ENCODE assay signal across 8 mouse cellular contexts in the genomic region with DNA sequence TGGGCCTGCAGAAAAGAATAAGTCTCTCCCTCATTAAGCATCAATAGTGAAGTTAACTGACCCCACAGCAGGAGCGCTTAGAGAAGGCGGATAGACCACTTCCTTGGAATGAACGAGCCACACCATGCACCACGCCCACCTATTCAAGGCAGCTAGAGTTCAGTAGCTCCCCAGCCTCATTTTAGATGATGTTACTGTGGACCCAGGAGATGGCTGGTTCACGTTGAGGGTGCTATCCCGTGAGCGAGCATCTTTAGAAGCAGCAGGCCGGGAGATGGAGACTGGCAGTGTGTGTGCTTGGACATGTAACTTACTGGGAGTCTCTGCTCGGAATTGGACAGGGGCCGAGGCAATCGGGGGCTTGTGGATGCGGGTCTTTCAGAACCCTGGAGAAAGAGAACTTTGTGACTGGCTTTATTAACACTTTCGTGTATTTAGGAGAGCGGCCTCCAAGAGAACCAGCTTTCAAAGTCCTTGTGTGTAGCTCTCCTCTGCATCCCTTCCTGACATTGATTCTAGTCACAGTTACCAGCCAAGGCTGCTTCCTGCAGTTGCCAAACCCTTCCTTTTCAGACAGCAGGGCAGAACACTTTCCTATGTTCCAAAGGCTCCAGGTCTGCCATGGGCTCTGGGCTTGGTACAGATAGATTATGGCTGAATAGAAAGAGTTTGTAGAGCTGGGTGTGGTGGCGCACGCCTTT. TPM values are rescaled to one million over a fixed set of nuclear protein-coding genes. Genes with fewer than 3 reads are reported as not detected.
A peak's percentile ranks its signal among the peaks of the same experiment; 100 is the strongest.
DNase-seq lines count a peak whose midpoint lies in the region; ATAC-seq and TF ChIP-seq lines count a peak whose summit lies in the region.

No protein-coding gene starts in this region.

- peak; percentile 29 for DNase-seq in kidney, adult 2 months
- DNase-seq in kidney, adult 18-20 months: no peak
- DNase-seq in embryonic facial prominence, embryonic 10.5 days (ENCODE audit: low spot score): no peak
- no peak for DNase-seq in hindbrain, postnatal 0 days (ENCODE audit: low spot score)
- DNase-seq in left cerebral cortex, adult 11 months (ENCODE audit: low spot score): no peak
- no peak for DNase-seq in urinary bladder, adult 18-20 months (ENCODE audit: low spot score in 2 of 2)
- DNase-seq in adipocyte (ENCODE audit: low spot score): no peak

- H3K9ac ChIP-seq in hindbrain, postnatal 0 days (replicated peaks; ENCODE audit: low read length): no peak overlapping the region
- H3K9ac ChIP-seq in midbrain, embryonic 15.5 days: no peak overlapping the region

- H3K36me3 ChIP-seq in kidney, adult 2 months (ENCODE audit: control insufficient read depth, insufficient read depth, low read length): no peaks in the 10 kb centered on the region
- H3K36me3 ChIP-seq in embryonic facial prominence, embryonic 10.5 days (replicated peaks): no peaks in the 10 kb centered on the region
- no peaks in the 10 kb centered on the region for H3K36me3 ChIP-seq in hindbrain, postnatal 0 days (ENCODE audit: insufficient read depth, low read length)
- no peaks in the 10 kb centered on the region for H3K36me3 ChIP-seq in midbrain, embryonic 15.5 days (replicated peaks)

- WGBS in kidney, adult 2 months: 54% methylated on average over 16 of the region's 16 CpGs
- WGBS in embryonic facial prominence, embryonic 10.5 days: 40% methylated on average over 16 of the region's 16 CpGs
- 36% methylated on average over 16 of the region's 16 CpGs for WGBS in hindbrain, postnatal 0 days
- 42% methylated on average over 16 of the region's 16 CpGs for WGBS in midbrain, embryonic 15.5 days

- no peak for TF ChIP-seq CTCF in kidney, adult 2 months (conservative IDR thresholded peaks at IDR 0.05; ENCODE audit: insufficient read depth, insufficient read length, low read depth, low read length)
- TF ChIP-seq CTCF in hindbrain, postnatal 0 days (IDR thresholded peaks at IDR 0.05; ENCODE audit: low read depth): no peak

- peak overlapping the region; percentile 84 for H3K4me3 ChIP-seq in kidney, adult 2 months (ENCODE audit: insufficient read depth, low read depth, low read length)
- peak overlapping the region; percentile 82 for H3K4me3 ChIP-seq in embryonic facial prominence, embryonic 10.5 days
- peak overlapping the region; percentile 68; the same call in 1 of the 2 replicates for H3K4me3 ChIP-seq in hindbrain, postnatal 0 days (ENCODE audit: low read length)
- peak overlapping the region; percentile 73; the same call in 1 of the 2 replicates for H3K4me3 ChIP-seq in midbrain, embryonic 15.5 days

- no peak overlapping the region for H3K27ac ChIP-seq in kidney, adult 2 months (ENCODE audit: insufficient read depth, low read depth, low read length)
- peak overlapping the region; percentile 94 for H3K27ac ChIP-seq in embryonic facial prominence, embryonic 10.5 days (replicated peaks)
- H3K27ac ChIP-seq in hindbrain, postnatal 0 days: no peak overlapping the region
- no peak overlapping the region for H3K27ac ChIP-seq in midbrain, embryonic 15.5 days

- TF ChIP-seq POLR2A in kidney, adult 2 months (IDR thresholded peaks at IDR 0.05; ENCODE audit: low read depth, low read length): no peak

- no peaks in the 10 kb centered on the region for H3K9me3 ChIP-seq in embryonic facial prominence, embryonic 10.5 days
- no peaks in the 10 kb centered on the region for H3K9me3 ChIP-seq in hindbrain, postnatal 0 days (ENCODE audit: low read length)
- H3K9me3 ChIP-seq in midbrain, embryonic 15.5 days: no peaks in the 10 kb centered on the region

- no peaks in the 10 kb centered on the region for H3K4me1 ChIP-seq in kidney, adult 2 months (ENCODE audit: control insufficient read depth, insufficient read depth, low read length)
- peaks cover 68% of the 10 kb centered on the region for H3K4me1 ChIP-seq in embryonic facial prominence, embryonic 10.5 days
- 0 out of 2 replicates have a peak, but pooled peaks cover 5% of the 10 kb centered on the region for H3K4me1 ChIP-seq in hindbrain, postnatal 0 days (ENCODE audit: insufficient read depth, low read length)
- H3K4me1 ChIP-seq in midbrain, embryonic 15.5 days: peaks cover 19% of the 10 kb centered on the region

- no peak for ATAC-seq in hindbrain, postnatal 0 days
- no peak for ATAC-seq in midbrain, embryonic 15.5 days (replicated peaks)

- H3K27me3 ChIP-seq in kidney, adult 2 months (replicated peaks; ENCODE audit: control insufficient read depth, insufficient read depth, low read length): 0 out of 2 replicates have a peak, but pooled peaks cover 1% of the 10 kb centered on the region
- peaks cover 54% of the 10 kb centered on the region for H3K27me3 ChIP-seq in embryonic facial prominence, embryonic 10.5 days (replicated peaks; ENCODE audit: low read depth, poor library complexity, severe bottlenecking)
- peaks cover 3% of the 10 kb centered on the region; the same call in 1 of the 2 replicates for H3K27me3 ChIP-seq in hindbrain, postnatal 0 days (ENCODE audit: insufficient read depth, low read length)
- H3K27me3 ChIP-seq in midbrain, embryonic 15.5 days (replicated peaks): peaks cover 24% of the 10 kb centered on the region

- peak overlapping the region; percentile 98 for H3K4me2 ChIP-seq in hindbrain, postnatal 0 days (ENCODE audit: low read depth, low read length)
- H3K4me2 ChIP-seq in midbrain, embryonic 15.5 days: peak overlapping the region; percentile 89; the same call in 1 of the 2 replicates

RNA-seq across cellular contexts. Expression of a gene that starts 1.4 kb away (rescaled TPM):
- 15.0 and 17.0 TPM in 2 replicates for polyA plus RNA-seq in kidney, adult 2 months (2012; rRNA removed)
- 11.9 and 13.4 TPM in 2 replicates for polyA plus RNA-seq in embryonic facial prominence, embryonic 10.5 days (2016; fragmentation: Nextera tagmentation; extraction: Ambion mirVana)
- 4.4 and 6.0 TPM in 2 replicates for total RNA-seq in hindbrain, postnatal 0 days (2014; rRNA removed)
- 1.5 and 1.7 TPM in 2 replicates for polyA plus RNA-seq in hindbrain, postnatal 0 days (2015; fragmentation: Nextera tagmentation; extraction: Ambion mirVana)
- 2.0 and 2.1 TPM in 2 replicates for polyA plus RNA-seq in midbrain, embryonic 15.5 days (2015; fragmentation: Nextera tagmentation; extraction: Ambion mirVana)
